Mouse (Mus musculus) midbrain, embryonic 13.5 days (tissue): ENCODE results near the gene Klhl29. TPM values are rescaled to one million over a fixed set of nuclear protein-coding genes. Genes with fewer than 3 reads are reported as not detected.

Experiments
- ATAC-seq: fragments of 200-750 bp; cut with Nextera tagmentation; 2 replicates; pipeline ENCODE4 v1.8.0; 2017; ENCODE audit warnings: mild to moderate bottlenecking, moderate TSS enrichment, moderate library complexity
- H3K27ac ChIP-seq: fragments of 300-500 bp; sonication (generic); 2 replicates; pipeline ENCODE4 v1.5.1; 2015; ENCODE audit warnings: inconsistent platforms, mild to moderate bottlenecking, moderate library complexity
- H3K27me3 ChIP-seq: fragments of 300-500 bp; sonication (generic); 2 replicates; pipeline ENCODE4 v1.6.1; 2015; ENCODE audit warnings: mild to moderate bottlenecking, inconsistent platforms
- H3K36me3 ChIP-seq: fragments of 300-500 bp; sonication (generic); 2 replicates; pipeline ENCODE4 v1.6.1; 2015; ENCODE audit warnings: mild to moderate bottlenecking, inconsistent platforms
- H3K4me1 ChIP-seq: fragments of 300-500 bp; sonication (generic); replicated peaks from 2 replicates; pipeline ENCODE4 v1.6.1; 2015; ENCODE audit warnings: inconsistent platforms
- H3K4me2 ChIP-seq: fragments of 300-500 bp; sonication (generic); replicated peaks from 2 replicates; pipeline ENCODE4 v1.6.1; 2015; ENCODE audit warnings: moderate library complexity, mild to moderate bottlenecking, inconsistent platforms
- H3K4me3 ChIP-seq: fragments of 300-500 bp; sonication (generic); replicated peaks from 2 replicates; pipeline ENCODE4 v1.5.1; 2015; ENCODE audit warnings: mild to moderate bottlenecking, inconsistent platforms
- H3K9ac ChIP-seq: fragments of 300-500 bp; sonication (generic); replicated peaks from 2 replicates; pipeline ENCODE4 v1.6.1; 2015; ENCODE audit warnings: mild to moderate bottlenecking, inconsistent platforms
- H3K9me3 ChIP-seq: fragments of 300-500 bp; sonication (generic); 2 replicates; pipeline ENCODE4 v1.6.1; 2016; ENCODE audit warnings: mild to moderate bottlenecking, inconsistent platforms
- WGBS: fragments of 180-500 bp; shearing (Covaris S2); methylation state at CpG from one replicate; pipeline ENCODE4 v1.1.7; 2015; 5-methylcytosine and 5-hydroxymethylcytosine counted together
- polyA plus RNA-seq: library from polyadenylated mRNA; unstranded; fragments of >200 nt; fragmentation: Nextera tagmentation; extraction: Ambion mirVana; gene quantifications from 2 replicates; pipeline ENCODE4 v1.2.1, GENCODE M21; 2015

The Klhl29 gene
- polyA plus RNA-seq, 1 experiment from 2014 or later: 4.0 TPM

DNA sequence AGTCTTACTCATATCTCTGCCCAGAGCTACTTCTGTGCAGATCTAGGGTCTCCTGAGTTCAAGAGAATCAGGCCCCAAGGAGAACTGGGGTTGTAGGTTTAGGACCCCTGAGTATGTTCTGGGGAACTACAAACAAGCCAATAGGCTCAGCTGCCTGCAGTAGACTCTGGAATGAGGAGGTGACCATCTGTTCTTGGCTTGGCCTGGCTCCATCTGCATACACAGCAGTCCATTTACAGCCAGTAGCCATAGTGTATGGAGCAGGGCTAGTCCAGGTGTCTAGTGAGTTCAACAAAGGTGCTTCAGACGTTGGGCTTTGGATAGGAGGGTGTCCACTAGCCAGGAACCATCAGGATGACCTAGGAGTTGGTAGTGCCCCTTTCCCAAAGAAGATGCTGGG, 151.9 kb downstream of the Klhl29 start:
- no peak overlapping the region for H3K9ac ChIP-seq
- no peaks in the 10 kb centered on the region for H3K9me3 ChIP-seq
- no peak overlapping the region for H3K27ac ChIP-seq
- no peak overlapping the region for H3K4me2 ChIP-seq
- 63% methylated on average over 1 of the region's 1 CpGs for WGBS
- no peaks in the 10 kb centered on the region for H3K36me3 ChIP-seq
- H3K4me3 ChIP-seq: no peak overlapping the region
- no peaks in the 10 kb centered on the region for H3K27me3 ChIP-seq
- no peak for ATAC-seq
- peaks cover 39% of the 10 kb centered on the region for H3K4me1 ChIP-seq

DNA sequence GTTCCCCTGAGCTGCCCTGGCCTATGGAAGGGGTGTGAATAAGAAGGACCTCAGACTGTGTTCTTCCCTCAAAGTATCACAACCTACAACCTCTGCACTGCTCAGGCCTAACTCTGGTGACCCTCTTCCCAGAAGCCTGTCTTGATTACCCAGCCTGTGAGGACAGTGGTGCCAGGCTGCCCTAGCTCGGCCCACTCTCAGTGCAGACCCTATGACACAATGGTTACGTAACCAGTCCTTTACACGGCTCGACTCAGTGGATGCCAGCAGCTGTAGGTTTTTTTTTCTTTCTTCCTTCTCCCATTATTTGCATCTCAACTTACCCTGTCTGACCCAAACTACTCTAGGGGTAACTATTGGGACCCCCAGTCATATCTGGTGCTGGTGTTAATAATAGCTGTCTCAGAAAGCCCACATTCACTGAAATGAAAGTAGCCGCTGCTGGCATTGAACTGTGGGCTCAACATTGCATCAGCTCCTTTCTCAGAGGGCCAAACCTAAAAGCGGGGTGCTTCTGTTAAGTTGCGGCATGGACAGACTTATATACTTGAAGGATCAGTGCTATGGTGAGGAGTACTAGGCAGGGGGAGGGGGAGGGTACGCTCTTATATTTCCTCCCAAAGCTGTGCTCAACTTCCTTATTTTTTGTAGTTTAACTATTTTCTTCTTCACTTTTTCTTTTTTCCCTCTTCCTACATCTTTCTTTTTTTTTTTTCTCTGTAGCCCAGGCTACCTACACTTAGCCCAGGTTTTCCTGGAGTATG, 152.9 kb downstream of the Klhl29 start:
- no peak overlapping the region for H3K9ac ChIP-seq
- no peaks in the 10 kb centered on the region for H3K9me3 ChIP-seq
- H3K36me3 ChIP-seq: no peaks in the 10 kb centered on the region
- no peak overlapping the region for H3K4me3 ChIP-seq
- WGBS: 96% methylated on average over 8 of the region's 8 CpGs
- no peaks in the 10 kb centered on the region for H3K27me3 ChIP-seq
- H3K4me2 ChIP-seq: no peak overlapping the region
- no peak for ATAC-seq
- no peak overlapping the region for H3K27ac ChIP-seq
- H3K4me1 ChIP-seq: peaks cover 36% of the 10 kb centered on the region

DNA sequence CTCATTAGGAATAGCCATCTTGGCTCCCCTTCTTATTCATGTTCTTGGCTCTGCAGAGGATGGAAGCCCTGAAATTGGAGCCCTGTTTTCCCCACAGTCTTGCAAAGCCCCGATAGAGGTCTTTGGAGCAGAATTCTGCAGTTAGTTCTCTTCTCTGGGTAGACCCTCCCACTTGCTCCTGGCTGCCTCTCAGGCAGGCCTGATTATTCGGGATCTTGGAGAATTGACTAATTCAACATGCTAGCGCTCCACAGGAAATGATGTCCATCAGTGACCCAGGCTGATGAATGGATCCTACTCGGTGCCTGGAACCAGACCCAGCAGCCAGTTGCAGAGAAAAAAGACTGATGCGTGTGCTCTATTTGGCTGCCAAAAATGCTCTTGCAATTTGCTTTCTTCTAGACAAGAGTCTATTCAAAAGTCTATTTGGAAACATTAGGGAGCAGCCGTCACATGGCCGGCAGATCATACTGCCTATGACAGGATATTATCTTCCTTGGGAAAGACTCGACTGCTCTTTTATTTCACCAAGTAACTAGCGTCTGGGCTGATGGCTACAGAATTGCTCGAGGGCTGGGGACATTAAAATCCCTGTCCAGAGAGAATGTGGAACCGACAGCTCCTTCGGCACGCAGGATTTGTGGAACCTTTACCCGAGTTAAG, 155.4 kb downstream of the Klhl29 start:
- H3K4me3 ChIP-seq: no peak overlapping the region
- no peaks in the 10 kb centered on the region for H3K27me3 ChIP-seq
- H3K27ac ChIP-seq: no peak overlapping the region; the same call in 1 of the 2 replicates
- H3K9ac ChIP-seq: no peak overlapping the region
- H3K4me1 ChIP-seq: peaks cover 47% of the 10 kb centered on the region
- ATAC-seq: no peak
- 69% methylated on average over 14 of the region's 14 CpGs for WGBS
- H3K36me3 ChIP-seq: no peaks in the 10 kb centered on the region
- H3K9me3 ChIP-seq: no peaks in the 10 kb centered on the region
- no peak overlapping the region for H3K4me2 ChIP-seq

DNA sequence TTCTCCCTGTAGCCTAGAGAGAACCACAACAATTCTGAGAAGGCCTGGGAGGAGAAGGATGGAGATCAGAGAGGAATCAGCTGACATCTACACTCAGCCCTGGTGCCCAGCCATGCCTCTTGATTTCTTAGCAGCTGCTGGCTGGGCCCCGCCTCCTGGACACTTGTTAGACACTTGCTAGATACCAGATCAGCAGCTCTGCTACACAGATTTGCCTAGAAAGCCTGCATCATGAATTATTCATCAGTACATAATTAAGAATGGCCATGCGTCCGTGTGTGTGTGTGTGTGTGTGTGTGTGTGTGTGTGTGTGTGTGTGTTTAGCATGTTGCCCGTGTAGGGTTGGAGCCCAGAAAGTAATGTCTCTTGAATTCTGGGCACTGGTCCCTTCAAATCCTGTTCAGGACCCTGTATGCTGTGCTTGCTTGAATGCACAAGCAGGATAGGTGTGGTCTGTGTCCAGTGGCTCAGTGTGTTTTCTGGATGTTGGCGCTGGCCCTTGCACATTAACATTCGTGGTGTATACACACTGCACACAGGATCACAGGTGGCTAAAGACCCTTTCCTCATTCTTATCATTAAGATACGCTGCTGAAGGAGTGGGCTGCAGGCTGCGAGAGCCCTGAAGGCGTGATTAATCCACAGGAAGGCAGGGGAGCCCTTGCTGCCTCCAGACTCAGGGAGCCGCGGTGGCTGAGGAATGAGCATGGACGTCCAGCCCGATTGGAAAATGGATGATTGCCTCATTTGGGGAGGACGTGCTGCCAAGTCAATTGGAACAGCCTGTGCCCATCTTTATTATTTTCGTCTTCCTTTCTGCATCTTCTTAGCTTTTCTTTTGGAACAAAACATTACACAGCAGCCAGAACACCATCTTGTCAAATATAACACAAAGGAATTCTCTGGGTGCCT, 159.4 kb downstream of the Klhl29 start:
- WGBS: 15% methylated on average over 15 of the region's 15 CpGs
- Histone ChIP-seq H3K9ac (no peak overlapping the region), H3K36me3 (no peaks in the 10 kb centered on the region), H3K4me2 (peak overlapping the region; percentile 27; the same call in 1 of the 2 replicates), H3K27me3 (no peaks in the 10 kb centered on the region), H3K4me3 (no peak overlapping the region), H3K27ac (peak overlapping the region; percentile 84), H3K9me3 (no peaks in the 10 kb centered on the region), H3K4me1 (peaks cover 73% of the 10 kb centered on the region)
- peak; percentile 84 for ATAC-seq

DNA sequence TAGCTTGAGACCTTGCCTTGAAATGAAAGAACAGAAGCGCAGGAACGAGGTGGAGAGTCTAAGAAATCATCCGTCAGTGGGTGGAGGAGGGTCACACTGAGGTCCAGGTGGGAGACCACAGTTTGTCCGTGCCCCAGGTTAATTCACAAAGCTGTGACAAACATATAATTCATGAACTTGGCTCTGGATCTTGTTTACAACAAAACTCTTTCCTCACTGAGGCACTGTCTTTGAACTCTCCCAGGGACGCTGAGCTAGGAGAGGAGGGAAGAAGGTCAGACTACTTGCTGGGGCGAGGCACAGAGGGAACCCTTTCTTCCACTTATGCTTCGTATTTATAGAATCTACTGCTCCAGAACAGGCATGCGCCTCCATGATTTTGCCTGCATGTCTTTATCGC, 161.2 kb downstream of the Klhl29 start:
- H3K4me1 ChIP-seq: peaks cover 70% of the 10 kb centered on the region
- WGBS: 89% methylated on average over 9 of the region's 9 CpGs
- no peaks in the 10 kb centered on the region for H3K36me3 ChIP-seq
- no peak overlapping the region for H3K9ac ChIP-seq
- ATAC-seq: no peak
- H3K9me3 ChIP-seq: no peaks in the 10 kb centered on the region
- no peak overlapping the region for H3K4me3 ChIP-seq
- no peak overlapping the region for H3K4me2 ChIP-seq
- peak overlapping the region; percentile 39; the same call in 1 of the 2 replicates for H3K27ac ChIP-seq
- no peaks in the 10 kb centered on the region for H3K27me3 ChIP-seq

DNA sequence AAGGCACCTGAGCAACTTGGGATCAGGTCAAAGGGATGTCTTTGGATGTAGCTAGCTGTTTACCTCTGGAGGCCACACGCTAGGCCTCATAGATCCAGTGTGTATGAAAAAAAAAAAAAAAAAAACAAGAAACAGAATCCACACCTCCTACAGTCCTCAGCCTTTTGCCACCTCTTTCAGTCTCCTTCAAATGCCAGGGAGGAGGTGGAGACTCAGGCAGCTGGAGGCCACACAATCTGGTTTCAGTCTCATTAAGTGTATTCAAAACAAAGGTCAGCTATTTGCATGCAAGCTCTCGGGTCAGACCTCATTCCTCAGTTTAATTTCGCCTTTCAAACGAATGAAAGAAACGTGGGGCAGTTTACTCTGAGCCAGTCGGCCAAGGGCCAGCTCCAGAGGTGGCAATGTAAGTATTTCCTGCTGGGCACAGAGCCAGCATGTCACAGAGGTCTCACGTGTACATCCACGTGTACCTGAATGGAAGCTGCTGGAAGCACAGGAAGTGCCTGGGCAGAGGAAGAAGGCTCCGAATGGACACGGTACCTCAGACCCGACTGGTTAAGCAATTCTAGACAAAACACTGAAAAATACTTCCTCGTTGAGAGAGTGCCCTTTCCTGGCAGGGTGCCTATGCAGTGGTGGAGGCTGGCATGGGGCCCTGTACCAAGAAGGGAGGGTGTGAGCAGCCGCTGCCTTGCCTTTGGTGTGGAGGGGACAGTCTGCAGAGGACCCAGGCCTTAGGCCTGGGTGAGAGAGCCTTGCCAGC, 162.0 kb downstream of the Klhl29 start:
- no peak overlapping the region for H3K4me2 ChIP-seq
- no peak overlapping the region for H3K4me3 ChIP-seq
- H3K36me3 ChIP-seq: no peaks in the 10 kb centered on the region
- H3K9ac ChIP-seq: no peak overlapping the region
- peak; percentile 5; the same call in 1 of the 2 replicates for ATAC-seq
- peak overlapping the region; percentile 39; the same call in 1 of the 2 replicates for H3K27ac ChIP-seq
- 30% methylated on average over 13 of the region's 13 CpGs for WGBS
- no peaks in the 10 kb centered on the region for H3K9me3 ChIP-seq
- H3K27me3 ChIP-seq: no peaks in the 10 kb centered on the region
- peaks cover 76% of the 10 kb centered on the region for H3K4me1 ChIP-seq

DNA sequence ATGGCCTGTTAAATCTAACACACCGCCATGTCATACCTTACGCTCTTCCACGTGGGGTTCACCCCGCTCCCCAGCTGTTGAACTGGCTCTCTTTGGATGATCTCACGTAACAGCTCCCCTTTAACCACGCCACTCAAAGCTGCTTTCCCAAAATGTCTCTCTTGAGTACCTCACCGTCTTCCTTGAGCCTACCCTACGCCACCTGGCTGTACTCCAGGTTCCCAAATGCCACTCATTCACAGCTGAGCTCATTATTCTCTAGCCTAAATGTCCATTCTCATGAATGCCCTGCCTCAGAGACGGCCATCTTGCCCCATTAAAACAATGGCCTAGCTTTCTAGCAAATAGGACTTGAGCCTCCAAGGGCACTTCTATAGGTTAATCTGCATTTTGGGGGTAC, 163.6 kb downstream of the Klhl29 start:
- H3K9ac ChIP-seq: no peak overlapping the region
- no peak overlapping the region for H3K4me2 ChIP-seq
- WGBS: 84% methylated on average over 9 of the region's 9 CpGs
- H3K36me3 ChIP-seq: no peaks in the 10 kb centered on the region
- H3K9me3 ChIP-seq: no peaks in the 10 kb centered on the region
- H3K4me3 ChIP-seq: no peak overlapping the region
- H3K27ac ChIP-seq: no peak overlapping the region
- H3K4me1 ChIP-seq: peaks cover 73% of the 10 kb centered on the region
- no peak for ATAC-seq
- no peaks in the 10 kb centered on the region for H3K27me3 ChIP-seq

DNA sequence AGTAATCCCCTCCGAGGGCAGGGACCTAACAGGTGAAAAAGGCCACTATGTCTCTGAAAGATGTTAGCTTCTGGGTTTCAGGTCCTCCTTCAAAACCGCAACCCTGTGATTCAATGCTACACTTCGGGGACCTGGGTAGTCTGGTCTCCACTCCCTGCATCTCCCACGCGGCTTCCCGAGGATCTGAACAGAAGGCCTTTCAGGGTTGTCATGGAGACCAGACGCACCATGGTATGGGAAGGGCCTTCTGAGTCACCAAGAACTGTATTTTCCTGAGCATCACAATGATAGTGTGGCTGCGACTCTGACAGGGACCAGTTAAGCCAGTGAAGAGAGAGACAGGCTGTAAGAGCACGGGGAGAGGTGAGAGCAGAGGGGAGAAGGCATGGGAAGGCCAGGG, 164.7 kb downstream of the Klhl29 start:
- 36% methylated on average over 9 of the region's 9 CpGs for WGBS
- no peaks in the 10 kb centered on the region for H3K9me3 ChIP-seq
- ATAC-seq: no peak; the same call in 1 of the 2 replicates

DNA sequence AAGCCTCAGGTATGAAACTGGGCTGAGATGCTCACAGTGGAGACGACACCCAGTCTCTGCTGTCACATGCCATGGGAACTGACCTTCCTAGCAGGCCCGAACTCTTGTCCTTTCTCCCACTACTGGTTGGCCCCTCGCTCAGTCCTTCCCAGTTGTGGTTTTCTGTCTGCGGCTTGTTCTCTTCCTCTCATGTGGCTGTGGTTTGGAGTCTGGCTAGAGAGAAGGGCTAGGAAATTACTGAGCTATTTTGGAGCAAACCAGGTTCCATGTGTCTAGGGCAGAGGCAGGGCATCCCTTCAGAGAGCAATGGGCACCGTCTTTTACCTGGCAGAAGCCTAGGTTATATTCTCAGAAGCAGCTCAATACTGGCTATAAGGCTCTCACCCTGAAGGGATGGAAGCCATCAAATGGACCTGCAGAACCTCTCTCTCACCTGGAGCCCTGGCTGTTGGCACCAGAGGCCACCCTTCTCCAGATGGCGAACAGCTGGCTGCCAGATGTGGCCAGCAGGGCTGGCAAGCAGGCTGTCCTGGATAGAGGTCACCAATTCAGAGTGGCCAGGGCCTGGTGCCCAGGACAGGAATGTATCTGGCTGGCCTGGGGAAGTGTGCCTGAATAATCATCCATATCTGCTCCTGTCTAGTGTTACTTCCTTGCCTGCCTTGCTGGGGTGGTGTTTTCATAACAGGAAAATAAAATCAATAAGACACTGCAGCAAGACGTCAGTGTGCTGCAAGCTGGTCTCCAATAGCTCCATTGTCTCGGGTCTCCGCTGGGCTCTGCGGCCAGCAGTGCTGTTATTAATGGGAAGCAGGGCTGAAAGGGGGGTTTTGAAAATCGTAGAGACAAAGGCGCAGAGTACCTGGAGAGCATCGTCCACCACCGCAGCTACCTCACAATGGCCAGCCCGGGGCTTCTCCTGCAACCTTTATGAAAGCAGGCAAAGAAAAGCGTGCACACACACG, 167.3 kb downstream of the Klhl29 start:
- no peak overlapping the region for H3K4me3 ChIP-seq
- peaks cover 41% of the 10 kb centered on the region for H3K4me1 ChIP-seq
- H3K27ac ChIP-seq: peak overlapping the region; percentile 83
- H3K9ac ChIP-seq: peak overlapping the region; percentile 39; the same call in 1 of the 2 replicates
- peak; percentile 35 for ATAC-seq
- H3K9me3 ChIP-seq: no peaks in the 10 kb centered on the region
- H3K4me2 ChIP-seq: no peak overlapping the region
- H3K27me3 ChIP-seq: no peaks in the 10 kb centered on the region
- H3K36me3 ChIP-seq: no peaks in the 10 kb centered on the region
- WGBS: 59% methylated on average over 17 of the region's 17 CpGs

More for the DNA sequence above, 164.7 kb downstream of the Klhl29 start:
- H3K9ac ChIP-seq: no peak overlapping the region
- H3K4me3 ChIP-seq: no peak overlapping the region
- H3K4me2 ChIP-seq: no peak overlapping the region
- no peaks in the 10 kb centered on the region for H3K36me3 ChIP-seq
- H3K27me3 ChIP-seq: no peaks in the 10 kb centered on the region
- H3K4me1 ChIP-seq: peaks cover 62% of the 10 kb centered on the region
- H3K27ac ChIP-seq: 0 out of 2 replicates have a peak overlapping the region, but pooled peaks have one; percentile 3

DNA sequence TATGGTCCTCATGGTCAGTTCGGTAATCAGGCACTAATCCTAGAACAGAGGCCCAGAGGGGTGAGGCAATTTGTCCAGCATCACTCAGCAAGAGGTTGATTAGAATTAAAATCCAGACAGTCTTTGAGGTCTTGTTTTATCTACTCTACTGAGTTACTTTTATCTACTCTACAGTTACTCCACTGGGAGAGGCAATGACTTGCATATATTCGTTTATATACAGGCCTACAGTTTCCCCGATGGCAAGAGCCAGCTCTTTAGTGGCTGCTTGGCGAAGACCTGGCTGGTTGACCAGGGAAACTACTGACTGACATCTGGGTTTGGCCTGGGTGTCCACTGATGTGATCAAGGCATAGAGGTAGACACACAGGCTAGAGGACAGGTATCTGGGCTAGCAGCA, 168.3 kb downstream of the Klhl29 start:
- Histone ChIP-seq H3K4me3 (no peak overlapping the region), H3K27ac (no peak overlapping the region), H3K9ac (no peak overlapping the region), H3K4me1 (peaks cover 35% of the 10 kb centered on the region), H3K36me3 (no peaks in the 10 kb centered on the region), H3K27me3 (no peaks in the 10 kb centered on the region), H3K4me2 (no peak overlapping the region), H3K9me3 (no peaks in the 10 kb centered on the region)
- 85% methylated on average over 4 of the region's 4 CpGs for WGBS
- no peak for ATAC-seq
